Mouse (Mus musculus): ENCODE results near the gene Fam107a. TPM values are rescaled to one million over a fixed set of nuclear protein-coding genes. Genes with fewer than 3 reads are reported as not detected.
"Not testable (repeated sequence)": the region's sequence is repeated elsewhere in the genome, so short reads cannot be mapped to it uniquely, and the experiment has no call there.

Fam107a gene
- total RNA-seq, 2 experiments from 2014 or later = 2.8 to 8.4 TPM

GRCm38 (mm10) chr14:8325746-8326145, 7.9 kb upstream of the Fam107a start:
- no peak for DNase-seq
- intact Hi-C loops (cut with DNase I; ENCODE audit: low total_unique reads) = no loop called here

GRCm38 (mm10) chr14:8320528-8320927, 2.7 kb upstream of the Fam107a start:
- intact Hi-C loops (cut with DNase I; ENCODE audit: low total_unique reads) = no loop called here
- DNase-seq = no peak

DNA sequence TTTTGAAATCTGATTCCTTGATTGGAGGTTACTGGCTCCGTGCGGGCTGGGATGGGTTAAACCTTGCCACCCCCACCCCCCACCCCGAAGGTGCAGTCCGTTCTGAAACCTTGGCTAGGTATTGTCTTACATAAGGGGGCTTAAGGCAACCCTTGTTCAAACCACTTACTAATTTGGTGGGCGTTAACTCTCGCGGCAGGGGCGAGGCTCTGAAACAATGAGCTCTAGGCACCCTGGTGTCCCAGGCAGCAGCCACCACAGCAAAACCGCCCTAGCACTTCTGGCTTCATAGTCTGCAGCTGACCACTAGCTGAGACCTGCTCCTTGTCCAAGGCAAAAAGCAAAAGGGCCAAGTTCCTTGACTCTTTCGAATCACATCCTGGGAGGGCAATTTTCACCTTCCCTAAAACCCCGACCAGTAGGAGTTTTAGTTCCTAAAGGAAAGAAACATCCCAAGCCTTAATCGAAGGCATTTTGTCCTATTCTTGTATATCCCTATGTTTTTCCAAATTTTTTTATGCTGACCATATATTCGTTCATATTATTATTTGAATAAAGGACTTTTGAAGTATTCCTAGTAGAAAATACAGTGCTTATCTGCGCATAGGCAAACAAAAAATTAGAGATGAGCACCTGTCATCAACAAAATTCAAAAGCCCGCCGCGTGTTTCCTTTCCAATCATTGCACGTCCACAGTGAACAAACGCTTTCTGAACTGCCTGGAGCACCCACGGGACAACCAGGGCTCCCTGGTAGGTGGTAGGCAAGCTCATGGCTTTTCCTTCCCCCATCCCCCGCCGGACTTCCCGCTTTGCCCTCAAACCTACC, 1.2 kb downstream of the Fam107a start:
- intact Hi-C loops (cut with DNase I; ENCODE audit: low total_unique reads) = no loop called here
- no peak for DNase-seq

DNA sequence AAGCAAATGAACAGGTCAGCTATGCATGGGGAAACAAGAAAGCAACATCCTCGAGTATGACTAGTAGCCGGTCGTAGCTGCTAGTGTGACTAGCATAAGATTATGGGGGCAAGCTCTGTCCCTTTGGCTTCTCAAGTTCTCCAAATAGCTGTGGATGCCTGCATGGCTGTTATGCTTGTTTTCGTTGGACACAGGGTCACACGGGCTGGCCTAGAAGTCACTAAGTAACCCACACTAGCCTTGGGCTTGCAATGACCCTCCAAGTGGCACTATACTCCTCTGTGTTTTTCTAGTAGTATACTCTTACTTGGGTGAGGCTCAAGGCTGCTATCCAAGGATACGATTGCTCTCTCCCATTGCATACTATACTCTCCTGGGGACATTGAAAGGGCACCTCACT, 2.7 kb downstream of the Fam107a start:
- no peak for DNase-seq
- intact Hi-C loops (cut with DNase I; ENCODE audit: low total_unique reads) = no loop called here

- intact Hi-C loops (cut with DNase I; ENCODE audit: low total_unique reads) = no loop called here
- no peak for DNase-seq
Observed at GRCm38 (mm10) chr14:8314536-8314935, 3.3 kb downstream of the Fam107a start.

DNA sequence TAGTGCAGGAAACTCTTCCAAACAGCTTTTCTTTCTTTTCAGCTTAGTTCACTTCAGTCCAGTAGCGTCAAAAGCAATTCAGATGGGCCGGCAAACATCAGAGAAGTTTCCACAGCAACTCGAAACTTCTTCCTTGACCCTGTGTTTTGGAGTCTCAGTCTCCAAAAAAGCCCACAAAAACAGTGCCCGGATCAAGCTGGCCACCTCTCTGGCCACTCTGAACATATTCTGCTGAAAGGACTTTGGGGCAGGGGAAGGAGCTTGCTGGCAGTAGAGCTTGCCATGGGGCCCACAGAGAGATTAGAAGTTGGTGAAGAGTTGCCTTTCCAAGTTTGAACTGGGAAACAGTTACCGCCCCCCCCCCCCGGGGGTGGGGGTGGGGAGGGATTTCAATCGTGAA, 3.9 kb downstream of the Fam107a start:
- intact Hi-C loops (cut with DNase I; ENCODE audit: low total_unique reads) = no loop called here
- no peak for DNase-seq

- no peak for DNase-seq
- intact Hi-C loops (cut with DNase I; ENCODE audit: low total_unique reads) = no loop called here
Observed at GRCm38 (mm10) chr14:8309621-8310141, 8.1 kb downstream of the Fam107a start.

- intact Hi-C loops (cut with DNase I; ENCODE audit: low total_unique reads) = no loop called here
- no peak for DNase-seq
Observed at GRCm38 (mm10) chr14:8308650-8309049, 9.2 kb downstream of the Fam107a start.

- DNase-seq = no peak
Observed at GRCm38 (mm10) chr14:8306884-8307283, 10.9 kb downstream of the Fam107a start.

DNA sequence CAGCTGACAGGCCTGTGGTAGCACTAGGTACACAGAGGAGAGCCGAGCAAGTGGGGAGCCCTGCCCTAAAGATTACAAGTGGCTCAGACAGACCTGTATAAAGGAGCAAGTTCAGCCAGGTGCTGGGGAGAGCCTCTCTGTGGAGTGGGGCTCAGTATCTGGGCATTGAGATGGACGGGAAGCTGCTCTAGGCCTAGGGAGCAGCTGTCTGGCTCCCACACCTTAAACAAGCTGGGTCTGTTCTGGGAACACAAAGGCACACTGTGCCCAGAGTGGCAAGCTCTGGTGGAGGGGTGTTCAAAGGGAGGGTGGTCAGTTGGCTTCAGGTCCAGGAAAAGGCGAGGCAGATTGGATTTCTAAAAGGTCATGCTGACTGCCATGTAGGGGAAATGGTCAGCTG, 12.8 kb downstream of the Fam107a start:
- intact Hi-C loops (cut with DNase I; ENCODE audit: low total_unique reads) = no loop called here
- no peak for DNase-seq

More at GRCm38 (mm10) chr14:8306884-8307283, 10.9 kb downstream of the Fam107a start:
- intact Hi-C loops (cut with DNase I; ENCODE audit: low total_unique reads) = no loop called here

DNA sequence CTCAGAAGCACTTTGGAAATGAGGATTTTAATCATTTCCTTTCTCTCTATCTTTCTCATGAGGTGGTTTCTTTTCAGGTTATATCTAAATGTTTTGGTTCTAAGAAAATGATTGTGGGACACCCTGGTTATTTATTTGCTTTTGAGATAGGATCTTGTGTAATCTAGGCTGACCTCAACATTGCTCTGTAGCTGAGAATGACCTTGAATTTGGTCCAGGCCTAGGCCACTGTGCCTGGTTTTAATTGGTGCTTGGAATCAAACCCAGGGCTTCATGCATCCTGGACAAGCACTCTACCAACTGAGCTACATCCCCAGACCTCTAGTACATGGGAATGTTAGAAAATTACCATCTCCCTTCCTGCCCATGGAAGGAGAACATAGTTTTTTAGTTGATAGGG, 13.7 kb downstream of the Fam107a start:
- no peak for DNase-seq
- intact Hi-C loops (cut with DNase I; ENCODE audit: low total_unique reads) = no loop called here

DNA sequence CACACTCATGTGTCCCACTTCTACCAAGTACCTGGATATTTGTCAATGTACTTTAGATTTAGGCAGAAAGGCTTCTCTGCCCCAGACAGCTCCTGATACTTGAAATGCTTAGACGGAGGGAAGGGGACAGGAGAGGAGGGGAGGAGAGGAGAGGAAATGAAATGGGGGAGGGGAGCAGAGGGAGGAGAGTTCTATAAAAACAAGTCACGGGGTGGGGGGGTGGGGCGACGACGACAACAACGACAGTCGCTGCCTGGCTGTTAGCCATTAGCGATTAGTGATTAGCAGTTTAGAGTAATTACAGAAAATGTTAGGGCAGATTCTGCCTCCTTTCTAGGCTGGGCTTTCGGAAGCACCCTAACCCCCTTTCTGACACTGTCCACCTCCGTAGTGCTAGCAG, 15.1 kb downstream of the Fam107a start:
- intact Hi-C loops (cut with DNase I; ENCODE audit: low total_unique reads) = no loop called here
- DNase-seq = no peak

DNA sequence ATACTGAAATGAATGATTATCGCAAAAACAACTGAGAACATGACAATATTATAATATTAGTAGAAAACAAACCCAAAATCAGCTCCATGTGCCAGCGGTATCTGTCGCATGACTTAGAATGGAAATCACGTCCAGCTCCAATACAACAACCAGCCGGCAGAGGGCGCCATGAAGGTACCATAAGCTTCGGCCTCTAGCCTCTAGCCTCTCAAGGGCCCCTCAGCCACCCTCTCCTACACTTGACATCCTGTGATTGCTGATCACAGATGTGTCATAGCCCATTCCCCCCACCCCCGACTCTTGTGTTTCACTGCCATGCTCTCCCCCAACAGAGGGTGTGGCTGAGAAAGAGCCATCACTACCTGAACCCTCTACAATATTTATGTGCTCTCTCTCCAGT, 17.5 kb downstream of the Fam107a start:
- DNase-seq = peak; percentile 39
- intact Hi-C loops (cut with DNase I; ENCODE audit: low total_unique reads) = no loop called here

DNA sequence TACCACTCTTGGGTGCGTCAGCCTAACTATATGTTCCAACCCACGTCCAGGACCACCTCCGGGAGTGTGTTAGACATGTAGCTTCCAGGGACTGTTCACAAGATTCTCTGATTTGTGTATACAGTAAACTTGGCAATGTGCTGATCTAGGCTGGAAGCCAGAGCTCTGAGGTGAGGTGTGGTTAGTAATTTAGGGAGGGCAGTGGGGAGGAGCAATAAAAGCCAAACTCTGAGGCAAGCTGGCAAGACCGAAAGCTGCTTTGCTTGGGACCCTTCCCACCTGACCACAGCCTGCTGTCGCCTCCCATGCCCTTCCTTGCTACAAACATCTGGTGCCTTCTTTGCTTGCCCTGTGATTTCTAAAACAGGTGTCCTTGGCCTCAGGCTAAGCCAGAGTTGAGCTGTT, 19.9 kb downstream of the Fam107a start:
- intact Hi-C loops (cut with DNase I; ENCODE audit: low total_unique reads) = loop anchor here (2.0 kb wide), 1 partner anchor 49 kb away; no protein-coding TSS in a partner anchor
- no peak for DNase-seq

DNA sequence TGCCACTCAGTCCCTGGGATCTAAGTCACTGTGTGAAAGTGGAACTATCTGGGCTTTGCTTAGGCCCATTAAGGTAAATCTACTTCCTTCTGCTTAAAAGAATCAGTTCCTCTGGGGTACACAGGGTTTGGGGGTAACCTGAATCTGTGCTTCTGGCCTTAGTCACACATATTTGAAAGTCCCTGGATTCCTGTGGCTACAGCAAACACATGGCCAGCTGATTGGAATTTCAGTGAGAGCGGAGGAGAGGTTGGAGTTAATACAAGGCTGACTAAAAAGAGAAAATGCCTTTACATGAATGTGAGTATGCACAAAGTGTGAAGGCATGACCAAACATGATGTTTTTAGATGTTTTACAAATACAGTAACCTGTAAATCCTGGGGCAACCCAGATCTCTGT, 23.6 kb downstream of the Fam107a start:
- intact Hi-C loops (cut with DNase I; ENCODE audit: low total_unique reads) = no loop called here
- DNase-seq = no peak

DNA sequence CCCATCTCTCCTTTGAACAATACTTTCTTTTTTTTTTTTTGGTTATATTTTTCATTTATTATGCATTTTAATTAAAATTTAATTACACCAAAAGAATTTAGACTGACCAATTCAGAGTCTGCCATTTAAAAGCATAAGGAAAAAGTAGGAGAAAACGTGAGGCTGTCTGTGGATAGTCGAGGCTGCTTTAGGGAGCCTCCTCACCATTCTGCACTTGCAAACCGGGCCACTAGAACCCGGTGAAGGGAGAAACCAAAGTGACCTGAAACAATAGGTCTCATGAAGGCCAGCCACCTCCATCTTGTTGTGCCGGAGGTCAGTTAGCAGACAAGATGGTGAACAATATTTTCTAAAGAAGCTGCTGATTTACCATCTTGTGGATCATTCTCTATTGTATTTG, 31.2 kb downstream of the Fam107a start:
- DNase-seq; intact Hi-C loops (cut with DNase I; ENCODE audit: low total_unique reads): not testable (repeated sequence)

- intact Hi-C loops (cut with DNase I; ENCODE audit: low total_unique reads) = no loop called here
- no peak for DNase-seq
Observed at GRCm38 (mm10) chr14:8283784-8284183, 34.0 kb downstream of the Fam107a start.

DNA sequence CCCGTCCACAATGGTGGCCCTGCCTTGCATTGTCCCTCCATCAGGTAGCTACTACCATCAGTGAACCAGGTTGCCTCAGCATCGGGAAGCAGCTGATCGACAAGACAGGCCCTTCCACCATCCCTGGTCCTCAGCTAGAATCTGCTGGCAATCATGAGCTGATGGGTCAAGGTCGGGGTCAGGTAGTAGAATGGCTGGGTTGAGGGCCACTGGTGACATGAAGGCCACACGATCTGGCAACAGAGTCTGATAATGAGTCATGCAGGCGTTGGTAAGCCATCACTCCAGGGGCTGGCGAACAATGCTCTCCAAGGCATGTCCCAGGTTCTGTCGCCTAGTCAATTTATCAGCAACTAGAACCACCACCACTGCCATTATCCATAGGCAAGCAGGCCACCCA, 46.5 kb downstream of the Fam107a start:
- intact Hi-C loops (cut with DNase I; ENCODE audit: low total_unique reads); DNase-seq: not testable (repeated sequence)

DNA sequence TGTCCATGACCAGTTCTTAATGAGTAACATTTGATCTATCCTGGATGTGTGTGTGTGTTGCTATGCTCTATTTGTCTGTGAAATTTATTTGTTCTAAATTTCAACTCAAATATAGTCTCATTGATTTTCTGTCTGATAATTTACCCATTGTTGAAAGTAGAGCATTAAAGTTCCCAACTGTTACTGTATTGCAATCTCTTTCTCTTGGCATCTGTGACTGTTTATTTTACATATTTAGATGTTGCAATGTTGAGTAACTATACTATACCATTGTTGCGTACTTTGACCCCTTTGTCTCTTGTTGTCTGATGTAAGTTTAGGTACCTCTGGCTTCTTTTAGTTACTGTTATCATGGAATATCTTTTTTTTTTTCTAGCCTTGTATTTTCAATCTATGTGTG, 53.4 kb downstream of the Fam107a start:
- intact Hi-C loops (cut with DNase I; ENCODE audit: low total_unique reads) = no loop called here
- DNase-seq = no peak

DNA sequence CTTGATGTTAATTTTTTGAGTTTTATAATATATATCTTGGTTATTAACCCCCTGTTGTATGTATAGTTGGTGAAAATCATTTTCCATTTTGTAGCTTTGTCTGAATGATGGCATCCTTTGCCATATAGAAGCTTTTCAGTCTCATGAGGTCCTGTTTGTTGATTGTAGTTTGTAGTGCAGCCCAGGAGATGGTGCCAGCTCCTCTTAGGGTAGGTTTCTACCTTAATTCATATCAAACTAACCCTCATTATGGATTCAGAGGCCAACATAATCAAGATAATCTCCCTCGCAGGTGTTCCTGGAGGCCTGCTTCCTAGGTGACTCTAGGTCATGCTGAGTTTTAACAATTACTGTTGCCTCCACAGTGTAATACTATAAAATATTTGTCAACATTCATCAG, 55.6 kb downstream of the Fam107a start:
- intact Hi-C loops (cut with DNase I; ENCODE audit: low total_unique reads) = no loop called here
- no peak for DNase-seq

DNA sequence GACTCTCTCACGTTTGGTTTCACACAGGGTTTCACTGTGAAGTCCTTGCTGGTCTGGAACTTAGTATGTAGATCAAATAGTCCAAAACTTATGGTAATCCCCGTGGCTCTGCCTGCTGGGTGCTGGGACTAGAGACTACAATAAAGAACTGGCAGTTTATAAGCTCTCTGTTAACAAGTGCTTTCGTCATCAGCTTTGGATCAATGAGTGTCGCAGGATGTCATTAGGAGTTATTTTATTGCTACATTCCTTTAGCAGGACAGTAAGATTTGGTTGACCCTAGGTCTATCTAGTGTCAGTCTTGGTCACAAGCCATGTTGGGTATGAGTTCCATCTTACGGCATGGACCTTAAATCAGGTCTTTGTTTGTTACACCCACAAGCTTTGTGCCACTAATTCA, 57.6 kb downstream of the Fam107a start:
- intact Hi-C loops (cut with DNase I; ENCODE audit: low total_unique reads) = no loop called here
- no peak for DNase-seq

Data from gastrocnemius, postnatal 14 days (tissue).